Mouse (Mus musculus): ENCODE data around the gene Msn. TPM values are rescaled to one million over a fixed set of nuclear protein-coding genes. Genes with fewer than 3 reads are reported as not detected.

The Msn gene
- polyA plus RNA-seq, 1 experiment from 2014 or later = 194 TPM

GRCm38 (mm10) chrX:96119997-96120396, 24.2 kb downstream of the Msn start:
- Histone ChIP-seq H3K9me3 (no peaks in the 10 kb centered on the region), H3K4me3 (no peak overlapping the region), H3K36me3 (no peaks in the 10 kb centered on the region), H3K4me1 (no peaks in the 10 kb centered on the region), H3K4me2 (no peak overlapping the region), H3K27ac (no peak overlapping the region), H3K27me3 (no peaks in the 10 kb centered on the region), H3K9ac (no peak overlapping the region)
- no peak for ATAC-seq (ENCODE audit: borderline replicate concordance, extremely low read depth, low FRiP score, low TSS enrichment)
- 52% methylated on average over 2 of the region's 2 CpGs for WGBS

DNA sequence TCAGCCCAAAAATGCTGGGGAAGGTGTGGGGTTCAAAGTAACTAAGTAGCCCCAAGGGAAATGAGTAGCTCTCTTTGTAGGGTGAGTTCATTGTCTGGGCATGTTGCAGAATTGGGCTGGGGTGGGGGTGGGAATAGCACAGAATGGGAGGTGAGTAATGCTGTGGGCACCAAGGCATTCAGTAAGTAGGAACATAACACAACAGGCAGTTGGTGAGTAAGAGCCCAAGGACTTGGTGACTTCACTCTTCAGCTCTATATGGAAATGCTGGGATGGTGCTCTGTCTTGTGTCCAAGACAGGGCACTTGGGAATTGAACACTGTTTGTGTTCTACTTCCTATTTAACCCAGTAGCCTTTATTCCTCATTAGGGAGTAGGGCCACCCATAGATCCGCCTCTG, 26.1 kb downstream of the Msn start:
- Histone ChIP-seq H3K36me3 (no peaks in the 10 kb centered on the region), H3K9me3 (no peaks in the 10 kb centered on the region), H3K27ac (no peak overlapping the region), H3K4me2 (no peak overlapping the region), H3K4me1 (no peaks in the 10 kb centered on the region), H3K9ac (no peak overlapping the region), H3K27me3 (no peaks in the 10 kb centered on the region), H3K4me3 (no peak overlapping the region)
- WGBS = 86% methylated on average over 1 of the region's 1 CpGs
- no peak for ATAC-seq (ENCODE audit: borderline replicate concordance, extremely low read depth, low FRiP score, low TSS enrichment)

GRCm38 (mm10) chrX:96126803-96127202, 31.0 kb downstream of the Msn start:
- no peaks in the 10 kb centered on the region for H3K9me3 ChIP-seq
- no peak overlapping the region for H3K4me3 ChIP-seq
- no peak for ATAC-seq (ENCODE audit: borderline replicate concordance, extremely low read depth, low FRiP score, low TSS enrichment)
- 64% methylated on average over 3 of the region's 3 CpGs for WGBS
- H3K4me1 ChIP-seq = no peaks in the 10 kb centered on the region
- H3K36me3 ChIP-seq = no peaks in the 10 kb centered on the region
- no peaks in the 10 kb centered on the region for H3K27me3 ChIP-seq
- H3K4me2 ChIP-seq = no peak overlapping the region
- H3K9ac ChIP-seq = no peak overlapping the region
- H3K27ac ChIP-seq = no peak overlapping the region

GRCm38 (mm10) chrX:96130139-96130538, 34.3 kb downstream of the Msn start:
- peak; percentile 80 for ATAC-seq (ENCODE audit: borderline replicate concordance, extremely low read depth, low FRiP score, low TSS enrichment)
- 32% methylated on average over 5 of the region's 5 CpGs for WGBS
- Histone ChIP-seq H3K4me2 (peak overlapping the region; percentile 18; the same call in 1 of the 2 replicates), H3K9me3 (no peaks in the 10 kb centered on the region), H3K4me3 (no peak overlapping the region), H3K4me1 (peaks cover 19% of the 10 kb centered on the region), H3K36me3 (no peaks in the 10 kb centered on the region), H3K27ac (0 out of 2 replicates have a peak overlapping the region, but pooled peaks have one; percentile 24), H3K9ac (no peak overlapping the region), H3K27me3 (no peaks in the 10 kb centered on the region)

- H3K4me3 ChIP-seq = no peak overlapping the region
- ATAC-seq (ENCODE audit: borderline replicate concordance, extremely low read depth, low FRiP score, low TSS enrichment) = peak; percentile 58; the same call in 1 of the 2 replicates
- H3K27ac ChIP-seq = peak overlapping the region; percentile 24; the same call in 1 of the 2 replicates
Observed at GRCm38 (mm10) chrX:96130663-96131062, 34.8 kb downstream of the Msn start.

GRCm38 (mm10) chrX:96133260-96133659, 37.4 kb downstream of the Msn start:
- no peak overlapping the region for H3K9ac ChIP-seq

More at GRCm38 (mm10) chrX:96130663-96131062, 34.8 kb downstream of the Msn start:
- Histone ChIP-seq H3K9me3 (no peaks in the 10 kb centered on the region), H3K36me3 (no peaks in the 10 kb centered on the region), H3K4me2 (peak overlapping the region; percentile 18; the same call in 1 of the 2 replicates), H3K4me1 (peaks cover 24% of the 10 kb centered on the region), H3K27me3 (no peaks in the 10 kb centered on the region), H3K9ac (no peak overlapping the region)
- 29% methylated on average over 6 of the region's 6 CpGs for WGBS

GRCm38 (mm10) chrX:96134243-96134661, 38.4 kb downstream of the Msn start:
- H3K27ac ChIP-seq = peak overlapping the region; percentile 76
- H3K9me3 ChIP-seq = no peaks in the 10 kb centered on the region
- 0 out of 2 replicates have a peak, but pooled peaks have one; percentile 16 for ATAC-seq (ENCODE audit: borderline replicate concordance, extremely low read depth, low FRiP score, low TSS enrichment)
- H3K4me1 ChIP-seq = peaks cover 25% of the 10 kb centered on the region
- H3K4me2 ChIP-seq = no peak overlapping the region
- no peaks in the 10 kb centered on the region for H3K27me3 ChIP-seq
- 39% methylated on average over 5 of the region's 5 CpGs for WGBS
- H3K4me3 ChIP-seq = no peak overlapping the region
- H3K36me3 ChIP-seq = no peaks in the 10 kb centered on the region
- H3K9ac ChIP-seq = no peak overlapping the region

More at GRCm38 (mm10) chrX:96133260-96133659, 37.4 kb downstream of the Msn start:
- no peaks in the 10 kb centered on the region for H3K36me3 ChIP-seq
- peaks cover 25% of the 10 kb centered on the region for H3K4me1 ChIP-seq
- H3K4me2 ChIP-seq = no peak overlapping the region
- ATAC-seq (ENCODE audit: borderline replicate concordance, extremely low read depth, low FRiP score, low TSS enrichment) = no peak
- 29% methylated on average over 2 of the region's 2 CpGs for WGBS
- H3K27ac ChIP-seq = peak overlapping the region; percentile 47; the same call in 1 of the 2 replicates
- no peak overlapping the region for H3K4me3 ChIP-seq
- no peaks in the 10 kb centered on the region for H3K9me3 ChIP-seq
- no peaks in the 10 kb centered on the region for H3K27me3 ChIP-seq

DNA sequence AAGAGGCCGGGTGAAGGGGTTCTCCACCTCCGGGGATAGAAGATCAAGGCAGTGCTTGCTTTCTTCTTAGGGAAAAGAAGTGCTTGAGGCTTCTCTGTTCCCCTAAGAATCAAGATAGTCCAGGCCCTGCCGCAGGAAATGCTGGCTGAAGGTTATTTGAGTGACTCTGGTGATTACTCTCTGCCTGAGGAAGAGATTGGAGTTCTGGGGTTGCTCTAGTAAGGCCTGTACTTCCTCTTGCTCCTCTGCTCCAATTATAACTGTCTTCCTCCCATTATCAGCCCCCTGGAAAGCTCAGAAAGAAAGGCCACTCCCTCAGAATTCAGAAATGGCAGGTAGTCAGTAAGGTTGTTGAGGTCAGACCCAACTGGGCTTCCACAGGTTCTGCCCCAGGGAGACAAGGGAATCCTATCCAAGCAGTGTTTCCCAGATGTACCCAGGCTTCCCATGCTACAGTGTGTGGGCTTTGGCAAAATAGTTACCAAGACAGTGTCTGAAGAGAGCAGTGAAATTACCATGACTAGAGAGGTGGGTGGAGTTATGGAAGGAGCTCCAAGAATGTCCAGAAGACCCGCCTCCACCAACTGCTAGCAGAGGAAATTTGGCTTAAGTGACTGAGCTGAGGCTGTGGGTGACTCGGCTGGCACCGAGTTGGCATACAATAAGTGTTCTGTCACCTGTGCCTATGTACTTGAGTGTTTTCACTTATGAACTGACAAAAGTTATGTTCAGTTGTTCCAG, 39.2 kb downstream of the Msn start:
- Histone ChIP-seq H3K4me2 (peak overlapping the region; percentile 4; the same call in 1 of the 2 replicates), H3K4me1 (peaks cover 25% of the 10 kb centered on the region), H3K27me3 (no peaks in the 10 kb centered on the region), H3K9ac (no peak overlapping the region), H3K4me3 (no peak overlapping the region), H3K27ac (peak overlapping the region; percentile 76), H3K36me3 (no peaks in the 10 kb centered on the region), H3K9me3 (no peaks in the 10 kb centered on the region)
- peak; percentile 46; the same call in 1 of the 2 replicates for ATAC-seq (ENCODE audit: borderline replicate concordance, extremely low read depth, low FRiP score, low TSS enrichment)
- WGBS = 31% methylated on average over 6 of the region's 6 CpGs

GRCm38 (mm10) chrX:96135581-96135980, 39.7 kb downstream of the Msn start:
- Histone ChIP-seq H3K4me1 (peaks cover 25% of the 10 kb centered on the region), H3K4me3 (no peak overlapping the region), H3K27me3 (no peaks in the 10 kb centered on the region), H3K4me2 (no peak overlapping the region), H3K36me3 (no peaks in the 10 kb centered on the region), H3K27ac (no peak overlapping the region; the same call in 1 of the 2 replicates), H3K9me3 (no peaks in the 10 kb centered on the region), H3K9ac (no peak overlapping the region)
- 68% methylated on average over 4 of the region's 4 CpGs for WGBS
- ATAC-seq (ENCODE audit: borderline replicate concordance, extremely low read depth, low FRiP score, low TSS enrichment) = no peak

GRCm38 (mm10) chrX:96139262-96139661, 43.4 kb downstream of the Msn start:
- no peaks in the 10 kb centered on the region for H3K27me3 ChIP-seq
- 75% methylated on average over 2 of the region's 2 CpGs for WGBS
- no peak overlapping the region for H3K27ac ChIP-seq
- no peaks in the 10 kb centered on the region for H3K36me3 ChIP-seq
- H3K4me2 ChIP-seq = no peak overlapping the region
- no peak overlapping the region for H3K4me3 ChIP-seq
- peaks cover 12% of the 10 kb centered on the region for H3K4me1 ChIP-seq
- no peak overlapping the region for H3K9ac ChIP-seq
- H3K9me3 ChIP-seq = no peaks in the 10 kb centered on the region
- ATAC-seq (ENCODE audit: borderline replicate concordance, extremely low read depth, low FRiP score, low TSS enrichment) = no peak

- Histone ChIP-seq H3K4me1 (no peaks in the 10 kb centered on the region), H3K9ac (no peak overlapping the region), H3K36me3 (no peaks in the 10 kb centered on the region), H3K27me3 (no peaks in the 10 kb centered on the region), H3K27ac (no peak overlapping the region), H3K9me3 (no peaks in the 10 kb centered on the region), H3K4me3 (no peak overlapping the region), H3K4me2 (no peak overlapping the region)
- WGBS = 70% methylated on average over 3 of the region's 3 CpGs
- no peak for ATAC-seq (ENCODE audit: borderline replicate concordance, extremely low read depth, low FRiP score, low TSS enrichment)
Observed at GRCm38 (mm10) chrX:96144960-96145488, 49.2 kb downstream of the Msn start.

GRCm38 (mm10) chrX:96148217-96148616, 52.4 kb downstream of the Msn start:
- Histone ChIP-seq H3K9me3 (no peaks in the 10 kb centered on the region), H3K9ac (no peak overlapping the region), H3K4me1 (no peaks in the 10 kb centered on the region), H3K27me3 (no peaks in the 10 kb centered on the region), H3K4me2 (no peak overlapping the region), H3K4me3 (no peak overlapping the region), H3K27ac (no peak overlapping the region), H3K36me3 (no peaks in the 10 kb centered on the region; the same call in 1 of the 2 replicates)
- 76% methylated on average over 2 of the region's 2 CpGs for WGBS
- ATAC-seq (ENCODE audit: borderline replicate concordance, extremely low read depth, low FRiP score, low TSS enrichment) = no peak
